ENCODE assay signal across 1 mouse cellular context in the genomic region with DNA sequence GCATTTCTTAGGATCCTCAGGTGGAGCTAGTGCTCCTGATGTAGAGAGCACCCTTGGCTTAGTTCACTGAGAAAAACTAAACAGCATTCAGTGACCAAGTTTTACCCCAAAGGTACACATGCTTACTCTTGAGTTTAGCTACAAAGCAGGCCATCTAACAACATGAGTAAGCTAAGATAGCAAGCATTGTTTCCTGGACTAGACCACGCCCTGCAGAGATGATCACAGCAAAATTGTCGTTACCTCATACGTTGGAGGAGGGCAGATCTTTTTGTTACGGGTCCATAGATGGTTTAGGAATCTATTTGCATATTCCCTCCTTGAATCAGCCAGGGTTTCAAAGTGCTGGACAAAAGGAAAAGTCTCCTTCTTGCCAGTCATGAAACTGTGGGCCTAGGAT.
TF ChIP-seq lines count a peak whose summit lies in the region.

No protein-coding gene starts in this region.

TF ChIP-seq in MEL, 35 proteins besides CTCF, POLR2A, EP300 and RAD21 (continued from another document):
- TF ChIP-seq MAX (IDR thresholded peaks at IDR 0.05; ENCODE audit: low read length) = no peak; the same call in 1 of the 2 replicates
- TF ChIP-seq ZC3H11A (IDR thresholded peaks at IDR 0.05; ENCODE audit: low read depth, low read length) = no peak
- TF ChIP-seq TBP (IDR thresholded peaks at IDR 0.05; ENCODE audit: low read depth, low read length) = peak; percentile 75
- TF ChIP-seq CHD1 (IDR thresholded peaks at IDR 0.05; ENCODE audit: low read depth, low read length) = no peak
- no peak for TF ChIP-seq SMC3 (IDR thresholded peaks at IDR 0.05; ENCODE audit: low read depth, low read length)
- TF ChIP-seq HCFC1 (IDR thresholded peaks at IDR 0.05; ENCODE audit: low read depth, low read length) = no peak; the same call in 1 of the 2 replicates
- TF ChIP-seq BHLHE40 (IDR thresholded peaks at IDR 0.05; ENCODE audit: borderline replicate concordance, low read depth, low read length) = no peak
- peak; percentile 82 for TF ChIP-seq ETS1 (IDR thresholded peaks at IDR 0.05; ENCODE audit: low read depth, low read length)
- TF ChIP-seq MAFK (IDR thresholded peaks at IDR 0.05; ENCODE audit: borderline replicate concordance, low read depth, low read length) = 0 out of 2 replicates have a peak, but pooled peaks have one; percentile 24
- TF ChIP-seq POLR2AphosphoS2 (IDR thresholded peaks at IDR 0.05; ENCODE audit: low read length) = no peak
- no peak for TF ChIP-seq USF1 (IDR thresholded peaks at IDR 0.05; ENCODE audit: low read depth, low read length)
- no peak; the same call in 1 of the 2 replicates for TF ChIP-seq MXI1 (IDR thresholded peaks at IDR 0.05; ENCODE audit: low read depth, low read length)
- TF ChIP-seq CHD2 (IDR thresholded peaks at IDR 0.05; ENCODE audit: low read length) = no peak
- no peak for TF ChIP-seq MEF2A (IDR thresholded peaks at IDR 0.05; ENCODE audit: extremely low read depth, insufficient replicate concordance, low read depth, low read length, poor library complexity, severe bottlenecking)
- TF ChIP-seq ZKSCAN1 (IDR thresholded peaks at IDR 0.05; ENCODE audit: low read depth, low read length) = no peak
- peak; percentile 37; the same call in 1 of the 2 replicates for TF ChIP-seq NELFE (IDR thresholded peaks at IDR 0.05; ENCODE audit: low read depth, low read length)
- TF ChIP-seq MYC (IDR thresholded peaks at IDR 0.05; ENCODE audit: low read depth, low read length) = no peak
- no peak for TF ChIP-seq RCOR1 (IDR thresholded peaks at IDR 0.05; ENCODE audit: low read depth, low read length)
- 0 out of 2 replicates have a peak, but pooled peaks have one; percentile 43 for TF ChIP-seq ZMIZ1 (IDR thresholded peaks at IDR 0.05; ENCODE audit: low read depth, low read length)
- TF ChIP-seq SIN3A (IDR thresholded peaks at IDR 0.05; ENCODE audit: low read length) = no peak; the same call in 1 of the 2 replicates
- no peak for TF ChIP-seq UBTF (IDR thresholded peaks at IDR 0.05; ENCODE audit: borderline replicate concordance, insufficient read depth, low read depth, low read length)
- no peak for TF ChIP-seq JUND (IDR thresholded peaks at IDR 0.05; ENCODE audit: low read depth, low read length)
- TF ChIP-seq NRF1 (IDR thresholded peaks at IDR 0.05; ENCODE audit: insufficient read depth, low read depth, low read length, poor library complexity, severe bottlenecking) = no peak
